Mouse (Mus musculus) spleen, adult 12 weeks (tissue): Measurements from ENCODE around the gene Paqr4.

Experiments
- DNase-seq: peaks from one replicate; pipeline ENCODE4 v3.0.0; 2022; ENCODE audit warnings: low spot score

The Paqr4 gene

GRCm38 (mm10) chr17:23725999-23726757, 14.5 kb downstream of the Paqr4 start, which contains the start of gene Pkmyt1:
Gene Pkmyt1, plus strand, starts transcription at chr17:23726336.
- peak; percentile 96 for DNase-seq

- no peak for DNase-seq
These were observed 15.2 kb downstream of the Paqr4 start for GRCm38 (mm10) chr17:23725477-23725876.

DNA sequence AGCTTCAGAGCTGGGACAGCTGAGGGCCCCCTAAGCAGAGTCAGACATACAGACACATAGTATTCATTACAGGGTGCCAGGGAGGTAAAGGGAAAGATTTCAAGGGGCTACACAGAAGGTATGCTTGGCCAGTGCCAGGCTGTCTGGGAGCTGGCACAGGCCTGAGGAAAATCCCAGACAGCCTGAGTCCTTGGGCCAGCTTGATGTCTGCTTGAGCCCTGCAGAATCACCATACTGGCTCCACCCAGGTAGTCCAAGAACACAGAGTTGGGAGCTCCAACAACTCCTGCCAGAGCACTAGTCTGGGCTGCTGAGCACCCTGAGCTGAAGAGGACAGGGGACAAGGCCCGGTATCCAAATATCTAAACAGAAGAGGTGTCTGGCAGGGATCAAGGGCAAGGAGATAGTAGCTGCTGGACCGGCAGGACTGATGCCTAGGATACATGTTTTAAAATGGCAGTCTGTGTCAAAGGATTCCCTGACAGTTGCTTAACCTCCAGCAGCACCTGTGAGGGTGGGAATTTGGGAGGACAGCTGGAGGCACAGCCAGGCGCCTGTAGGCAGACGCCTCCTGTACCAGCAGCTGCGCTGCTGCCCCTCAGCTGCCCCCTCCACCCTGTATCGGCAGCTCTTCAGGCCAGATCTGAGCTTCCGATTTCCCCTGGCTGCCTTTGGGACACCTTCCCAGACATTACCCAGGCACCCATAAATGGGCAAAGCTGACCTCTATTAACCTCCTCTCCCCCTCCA, 18.1 kb downstream of the Paqr4 start, which contains the start of gene 1520401A03Rik:
TSS of gene 1520401A03Rik (minus strand) at position 408 of the 750 bp plus-strand sequence.
- DNase-seq: no peak

DNA sequence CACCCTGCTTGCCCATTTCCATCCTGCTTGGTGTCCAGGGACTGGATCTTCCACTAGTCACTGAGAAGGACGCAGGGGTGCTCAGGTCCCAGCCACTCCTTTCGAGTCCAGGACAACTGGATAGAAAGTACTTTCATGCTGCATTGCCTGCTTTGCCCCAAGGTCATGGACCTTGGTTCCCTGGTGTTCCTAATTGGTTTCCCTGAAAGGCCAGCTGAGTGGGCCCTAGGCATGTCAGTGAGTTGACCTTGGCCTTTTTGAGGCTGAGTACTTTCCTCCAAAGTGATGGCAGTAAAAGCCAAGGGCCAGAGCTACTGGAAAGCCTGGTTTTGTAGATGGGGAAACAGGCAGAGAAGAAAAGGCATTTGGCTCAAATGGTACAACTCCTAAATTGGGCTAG, 18.8 kb downstream of the Paqr4 start:
- DNase-seq: no peak

DNA sequence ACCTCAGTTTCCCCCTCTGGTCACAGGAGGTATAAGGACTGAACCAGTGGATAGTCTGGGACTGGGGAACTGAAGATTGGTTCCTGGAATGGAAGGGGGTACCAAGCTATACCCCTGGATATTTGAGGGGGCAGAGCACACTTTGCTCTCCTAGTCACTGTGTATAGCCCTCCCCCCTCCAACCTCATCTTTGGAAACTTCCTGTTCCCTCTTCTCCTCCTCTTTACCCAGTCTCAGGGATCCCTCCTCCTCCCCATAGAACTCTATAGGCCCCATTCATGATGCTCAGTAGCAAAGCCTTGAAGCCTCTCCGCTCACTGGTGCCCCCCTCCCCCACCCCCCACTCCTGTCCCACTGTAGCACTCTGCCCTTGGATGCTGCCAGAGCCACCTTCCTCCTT, 21.2 kb downstream of the Paqr4 start:
- DNase-seq: no peak

DNA sequence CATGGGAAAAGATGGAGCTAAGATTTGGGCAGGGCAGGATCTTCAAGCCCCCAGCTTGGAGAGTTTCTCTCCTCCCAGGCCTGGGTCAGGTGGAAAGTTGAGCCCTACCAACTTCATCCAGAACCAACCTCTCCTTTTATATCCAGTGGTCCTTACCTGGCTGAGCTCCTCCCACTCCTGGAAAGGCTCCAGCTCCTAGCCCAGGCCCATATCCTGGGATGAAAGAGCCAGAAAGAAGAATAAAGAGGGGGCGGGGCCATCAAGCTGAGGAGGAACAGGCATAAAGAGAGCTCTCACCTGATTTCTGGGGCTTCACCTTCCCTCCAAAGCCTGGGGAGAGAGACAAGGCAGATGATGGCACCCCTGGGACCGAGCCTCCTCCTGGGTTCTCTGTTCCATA, 23.7 kb downstream of the Paqr4 start:
- no peak for DNase-seq

DNA sequence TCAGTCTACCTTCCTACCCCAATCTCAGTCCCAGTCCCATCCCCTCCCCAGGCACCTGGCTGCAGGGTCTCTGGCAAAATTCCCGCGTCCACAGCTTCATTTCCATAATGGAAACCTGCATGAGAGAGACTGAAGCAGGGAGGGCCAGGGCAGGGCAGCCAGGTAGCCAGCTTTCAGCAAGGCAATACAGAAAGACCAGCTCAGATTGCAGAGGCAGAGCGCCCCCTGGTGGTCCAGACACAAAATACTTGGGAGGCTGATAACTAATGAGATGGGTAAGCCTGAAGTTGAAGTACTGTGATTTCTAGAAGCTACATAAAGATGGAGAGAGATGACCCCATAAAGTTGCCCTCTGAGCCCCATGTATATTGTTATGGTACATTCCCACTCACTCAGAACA, 34.5 kb downstream of the Paqr4 start:
- DNase-seq: peak; percentile 58

DNA sequence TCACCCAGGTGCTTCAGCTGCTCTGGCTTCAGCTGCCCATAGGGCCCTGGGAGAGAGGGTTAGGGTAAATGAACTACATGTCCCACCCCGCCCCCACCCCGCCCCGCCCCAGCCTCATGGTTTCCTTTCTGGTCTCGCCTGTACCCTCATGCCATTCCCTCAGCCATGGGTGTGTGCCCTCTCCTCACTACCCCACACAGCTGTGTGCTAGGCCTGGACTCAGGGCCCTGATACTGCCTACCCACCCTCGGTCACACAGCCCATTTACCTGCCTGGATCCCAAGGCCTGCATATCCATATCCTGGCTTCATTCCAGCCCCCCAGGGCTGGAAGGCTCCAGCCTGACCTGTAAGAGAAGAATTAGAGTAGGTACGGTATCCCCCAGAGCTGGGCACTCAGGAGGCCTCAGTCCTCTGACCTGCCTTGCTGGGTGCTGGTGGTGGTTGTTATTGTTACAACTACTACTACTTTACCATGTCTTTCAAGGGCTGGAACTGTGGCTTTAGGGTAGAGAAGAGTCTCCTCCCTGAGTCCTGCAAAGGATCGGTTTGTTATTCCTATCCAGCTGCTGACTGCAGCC, 35.1 kb downstream of the Paqr4 start:
- no peak for DNase-seq

DNA sequence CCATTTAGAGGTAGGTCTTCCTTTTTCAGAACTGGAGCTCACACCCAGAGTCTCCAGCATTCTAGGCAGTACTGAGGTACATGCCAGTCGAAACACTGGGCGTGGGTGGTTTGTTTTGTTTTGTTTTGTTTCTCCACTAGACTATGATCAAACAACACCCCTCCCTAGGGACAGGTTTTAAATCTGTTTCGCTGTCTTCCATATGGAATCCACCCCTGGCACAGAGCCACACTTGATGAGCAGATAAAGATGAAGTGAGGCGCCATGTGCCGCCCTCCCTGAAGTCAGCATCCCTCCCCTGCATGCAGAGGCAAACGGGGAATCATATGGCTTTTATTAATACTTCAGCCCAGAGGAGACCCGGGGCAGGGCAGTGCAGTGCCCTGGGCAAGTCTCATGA, 35.9 kb downstream of the Paqr4 start:
- DNase-seq: no peak

DNA sequence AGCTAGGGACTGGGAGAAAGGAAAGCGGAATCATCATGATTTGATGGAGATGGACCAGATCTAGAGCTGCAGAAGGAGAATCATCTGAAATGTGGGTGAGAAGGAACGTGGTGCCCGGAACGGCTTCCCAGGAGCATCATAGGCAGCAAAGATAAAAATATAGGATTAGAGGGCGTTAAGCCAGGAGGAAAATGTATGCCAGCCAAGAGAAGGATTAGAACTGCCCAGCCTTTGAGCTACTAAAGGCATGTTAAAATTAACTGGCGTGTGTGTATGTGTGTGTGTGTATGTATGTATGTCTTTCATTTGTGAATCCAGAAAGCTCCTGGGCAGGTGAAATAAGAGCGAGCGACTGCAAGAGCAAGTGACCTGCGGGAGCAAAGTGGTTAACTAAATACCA, 37.4 kb downstream of the Paqr4 start:
- no peak for DNase-seq

GRCm38 (mm10) chr17:23700079-23700478, 40.6 kb downstream of the Paqr4 start:
- DNase-seq: peak; percentile 34

- no peak for DNase-seq
These were observed 41.3 kb downstream of the Paqr4 start for GRCm38 (mm10) chr17:23699131-23700077.

DNA sequence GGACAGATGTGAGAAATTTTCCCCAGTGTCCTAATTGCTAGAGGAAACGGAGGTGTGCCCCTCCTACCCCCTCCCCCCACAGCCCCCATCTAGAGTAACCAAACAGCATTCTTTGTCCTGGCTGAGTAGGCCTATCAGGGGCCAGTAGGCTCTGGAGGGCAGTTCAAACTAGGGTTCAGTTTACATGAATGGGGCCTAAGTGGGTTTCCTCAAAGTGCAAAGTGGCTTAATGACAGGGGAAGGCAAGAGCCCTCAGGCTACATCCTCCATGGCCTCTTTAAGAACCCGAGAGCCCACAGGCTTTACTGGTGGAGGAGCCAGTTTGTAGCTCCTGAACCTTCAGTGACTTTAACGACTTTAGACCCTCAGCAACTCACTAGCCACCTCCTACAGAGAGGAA, 44.9 kb downstream of the Paqr4 start:
- DNase-seq: no peak

DNA sequence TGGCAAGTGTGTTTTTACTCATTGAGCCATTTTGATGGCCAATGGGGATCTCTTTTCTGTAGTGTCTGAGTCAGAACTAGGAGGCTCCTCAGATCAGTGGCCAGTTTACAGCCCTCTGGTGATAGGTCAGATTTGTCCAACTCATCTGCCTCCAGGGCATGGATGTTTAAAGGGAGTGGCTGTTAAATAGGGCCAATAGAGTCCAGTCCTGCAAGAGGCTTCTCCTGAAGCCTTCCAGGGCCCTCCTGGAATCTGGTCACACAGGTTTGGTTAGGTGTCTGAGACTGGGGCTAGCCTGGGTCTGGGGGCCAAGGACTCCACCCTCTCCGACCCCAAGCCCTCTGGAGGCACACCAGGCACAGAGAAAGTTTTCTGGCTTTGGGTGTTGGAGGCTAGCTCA, 46.2 kb downstream of the Paqr4 start:
- no peak for DNase-seq
